Mouse (Mus musculus) central nervous system, embryonic 14 days (tissue): ENCODE measurements around the gene Exo5. TPM values are rescaled to one million over a fixed set of nuclear protein-coding genes. Genes with fewer than 3 reads are reported as not detected.

Experiments
- polyA plus RNA-seq: library from polyadenylated mRNA; depleted of rRNA; stranded (reverse); fragments of >200 nt; gene quantifications from 2 replicates; pipeline ENCODE4 v1.2.3, GENCODE M21; 2012; rRNA removed

The Exo5 gene
- 35.8 and 38.5 TPM in 2 replicates for polyA plus RNA-seq

GRCm38 (mm10) chr4:120924554-120925299, at the start of gene Exo5:
Exo5 (minus strand) TSS chr4:120925017.

DNA sequence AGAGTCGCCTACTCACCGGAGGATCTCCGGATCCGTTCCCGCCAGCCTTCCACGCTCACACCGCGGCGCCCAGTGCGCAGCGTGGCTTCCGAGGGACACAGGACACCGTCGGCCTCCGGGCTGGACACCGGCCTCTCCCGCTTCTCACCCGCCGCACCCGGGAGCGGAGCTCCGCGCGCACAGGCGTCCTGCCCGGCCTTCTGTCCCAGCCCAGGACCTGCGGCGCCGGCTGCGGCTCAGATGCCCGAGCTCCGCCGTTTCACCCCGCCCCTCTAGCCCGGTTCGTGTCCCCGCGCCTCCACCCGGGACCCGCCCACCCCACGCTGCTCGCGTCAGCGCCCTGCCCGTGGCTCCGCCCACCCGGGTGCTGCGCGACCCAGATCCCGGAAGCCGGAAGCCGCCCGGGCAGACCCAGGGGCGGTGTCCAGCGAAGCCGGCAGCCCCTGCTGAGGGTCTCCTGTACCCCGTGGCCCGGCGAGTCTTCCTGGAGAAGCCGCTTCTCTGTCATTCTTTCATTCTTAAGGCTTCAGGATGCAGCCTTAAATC, 26.7 kb upstream of the Exo5 start, which contains the start of gene Zfp69:
Gene Zfp69 (minus strand): TSS at position 272 of the 546 bp plus-strand sequence.

Other genes starting within 250 kb of the Exo5 start
- 9.4 and 9.5 TPM in 2 replicates for gene Kcnq4, start 176.4 kb downstream of the Exo5 start, polyA plus RNA-seq
- 129 and 140 TPM in 2 replicates for gene Nfyc, start 93.4 kb downstream of the Exo5 start, polyA plus RNA-seq
- 20.0 and 23.1 TPM in 2 replicates for gene Rims3, start 70.2 kb downstream of the Exo5 start, polyA plus RNA-seq
- 3.7 and 4.4 TPM in 2 replicates for gene Zfp69, start 26.7 kb upstream of the Exo5 start, polyA plus RNA-seq
- 38.3 and 41.2 TPM in 2 replicates for gene Smap2, start 92.2 kb upstream of the Exo5 start, polyA plus RNA-seq
- gene Col9a2, start 114.4 kb upstream of the Exo5 start, polyA plus RNA-seq = 19.1 and 113 TPM in 2 replicates
- 17.9 and 18.0 TPM in 2 replicates for gene Zmpste24, start 173.2 kb upstream of the Exo5 start, polyA plus RNA-seq
- not detected in 2 replicates for gene Tmco2, start 184.2 kb upstream of the Exo5 start, polyA plus RNA-seq